In genomic region chr10:80164998-80165344, GRCm38 (mm10) we compare ENCODE assay signal across 8 mouse cellular contexts. TPM values are rescaled to one million over a fixed set of nuclear protein-coding genes. Genes with fewer than 3 reads are reported as not detected.
A peak's percentile ranks its signal among the peaks of the same experiment; 100 is the strongest.
DNase-seq lines count a peak whose midpoint lies in the region; ATAC-seq and TF ChIP-seq lines count a peak whose summit lies in the region.

No protein-coding gene starts in this region.

- H3K27me3 ChIP-seq in E14TG2a.4 (ENCODE audit: insufficient read depth, low read length), result no peaks in the 10 kb centered on the region
- no peaks in the 10 kb centered on the region for H3K27me3 ChIP-seq in forebrain, embryonic 14.5 days (replicated peaks; ENCODE audit: control insufficient read depth, insufficient read depth, low read length)
- H3K27me3 ChIP-seq in neural tube, embryonic 14.5 days (ENCODE audit: control insufficient read depth, insufficient read depth, low read length), result no peaks in the 10 kb centered on the region
- no peaks in the 10 kb centered on the region for H3K27me3 ChIP-seq in testis, adult 2 months (ENCODE audit: control insufficient read depth, insufficient read depth, low read length)

- H3K27ac ChIP-seq in forebrain, embryonic 14.5 days (ENCODE audit: low read depth, low read length), result peak overlapping the region; percentile 44; the same call in 1 of the 2 replicates
- H3K27ac ChIP-seq in neural tube, embryonic 14.5 days (ENCODE audit: low read depth, low read length), result peak overlapping the region; percentile 90
- H3K27ac ChIP-seq in testis, adult 2 months (ENCODE audit: control insufficient read depth, insufficient read depth, low read depth, low read length), result peak overlapping the region; percentile 15; the same call in 1 of the 2 replicates

- TF ChIP-seq POLR2A in testis, adult 2 months (IDR thresholded peaks at IDR 0.05; ENCODE audit: control insufficient read depth, low read depth, low read length), result peak; percentile 49; the same call in 1 of the 2 replicates

- DNase-seq in cerebellum, adult 11 months, result peak; percentile 98
- peak; percentile 96 for DNase-seq in forebrain, embryonic 14.5 days (ENCODE audit: low spot score)
- DNase-seq in heart, postnatal 14 days, result peak; percentile 95 to 98
- DNase-seq in layer of hippocampus, adult 18-20 months (ENCODE audit: low spot score in 2 of 2), result peak; percentile 93 to 98
- peak; percentile 98 for DNase-seq in lung, adult 18-20 months

- intact Hi-C loops in heart, postnatal 14 days (cut with DNase I), result loop anchor here (1.0 kb wide), 1 partner anchor 20 kb away; no protein-coding TSS in a partner anchor

- H3K36me3 ChIP-seq in E14TG2a.4 (ENCODE audit: insufficient read depth, low read length), result peaks cover 14% of the 10 kb centered on the region
- H3K36me3 ChIP-seq in forebrain, embryonic 14.5 days (ENCODE audit: control insufficient read depth, insufficient read depth, low read length), result peaks cover 7% of the 10 kb centered on the region
- peaks cover 4% of the 10 kb centered on the region for H3K36me3 ChIP-seq in neural tube, embryonic 14.5 days (ENCODE audit: control insufficient read depth, insufficient read depth, low read length)
- H3K36me3 ChIP-seq in testis, adult 2 months (ENCODE audit: control insufficient read depth, insufficient read depth, low read length), result peaks cover under 1% of the 10 kb centered on the region

- 0% methylated on average over 17 of the region's 17 CpGs for WGBS in forebrain, embryonic 14.5 days
- WGBS in neural tube, embryonic 14.5 days, result under 1% methylated on average over 17 of the region's 17 CpGs

- H3K9me3 ChIP-seq in E14TG2a.4 (ENCODE audit: low read length), result no peaks in the 10 kb centered on the region
- H3K9me3 ChIP-seq in forebrain, embryonic 14.5 days (replicated peaks; ENCODE audit: control insufficient read depth, low read length), result no peaks in the 10 kb centered on the region
- H3K9me3 ChIP-seq in neural tube, embryonic 14.5 days (ENCODE audit: control insufficient read depth, low read length), result no peaks in the 10 kb centered on the region

- H3K4me3 ChIP-seq in E14TG2a.4 (replicated peaks; ENCODE audit: low read length), result peak overlapping the region; percentile 74
- peak overlapping the region; percentile 36 for H3K4me3 ChIP-seq in forebrain, embryonic 14.5 days (ENCODE audit: low read depth, low read length)
- peak overlapping the region; percentile 38 for H3K4me3 ChIP-seq in neural tube, embryonic 14.5 days (ENCODE audit: low read depth, low read length)
- H3K4me3 ChIP-seq in testis, adult 2 months (ENCODE audit: control insufficient read depth, low read depth, low read length), result peak overlapping the region; percentile 68

- peak; percentile 36 for ATAC-seq in forebrain, embryonic 14.5 days
- peak; percentile 42 for ATAC-seq in neural tube, embryonic 14.5 days (ENCODE audit: low read depth)

- peaks cover 85% of the 10 kb centered on the region for H3K4me1 ChIP-seq in E14TG2a.4 (replicated peaks; ENCODE audit: low read depth, low read length)
- peaks cover 38% of the 10 kb centered on the region for H3K4me1 ChIP-seq in forebrain, embryonic 14.5 days (ENCODE audit: control insufficient read depth, insufficient read depth, low read length)
- peaks cover 47% of the 10 kb centered on the region for H3K4me1 ChIP-seq in neural tube, embryonic 14.5 days (ENCODE audit: control insufficient read depth, insufficient read depth, low read length)
- peaks cover 31% of the 10 kb centered on the region for H3K4me1 ChIP-seq in testis, adult 2 months (ENCODE audit: control insufficient read depth, insufficient read depth, low read length)

- peak overlapping the region; percentile 81 for H3K4me2 ChIP-seq in forebrain, embryonic 14.5 days (ENCODE audit: low read length)
- H3K4me2 ChIP-seq in neural tube, embryonic 14.5 days (ENCODE audit: low read depth, low read length), result peak overlapping the region; percentile 94

- peak overlapping the region; percentile 66 for H3K9ac ChIP-seq in forebrain, embryonic 14.5 days (ENCODE audit: low read length)
- H3K9ac ChIP-seq in neural tube, embryonic 14.5 days (replicated peaks; ENCODE audit: low read depth, low read length), result peak overlapping the region; percentile 74

- TF ChIP-seq CTCF in E14TG2a.4 (conservative IDR thresholded peaks at IDR 0.05; ENCODE audit: low read length), result peak; percentile 96
- TF ChIP-seq CTCF in testis, adult 2 months (IDR thresholded peaks at IDR 0.05; ENCODE audit: control insufficient read depth, insufficient read depth, insufficient replicate concordance, low read depth, low read length), result peak; percentile 94; the same call in 1 of the 2 replicates

RNA-seq across cellular contexts. Expression of gene Cirbp, which starts 0.8 kb away (rescaled TPM):
- polyA plus RNA-seq in forebrain, embryonic 14.5 days (2014; fragmentation: Nextera tagmentation; extraction: Ambion mirVana), result 239 and 266 TPM in 2 replicates
- total RNA-seq in heart, postnatal 14 days (2021), result 10 to 100 TPM; 40.4 to 64.3 TPM
- 10 to 100 TPM; 60.7 to 76.4 TPM for total RNA-seq in layer of hippocampus, adult 18-20 months (2021)
- polyA plus RNA-seq in neural tube, embryonic 14.5 days (2014; fragmentation: Nextera tagmentation; extraction: Ambion mirVana), result 249 and 286 TPM in 2 replicates
- 105 and 127 TPM in 2 replicates for polyA plus RNA-seq in testis, adult 2 months (2012; rRNA removed)

RNA-seq across cellular contexts. Expression of gene 1600002K03Rik, which starts 7.8 kb away (rescaled TPM):
- polyA plus RNA-seq in forebrain, embryonic 14.5 days (2014; fragmentation: Nextera tagmentation; extraction: Ambion mirVana), result 7.2 and 9.0 TPM in 2 replicates
- total RNA-seq in heart, postnatal 14 days (2021), result 1 to 10 TPM; 3.8 to 4.7 TPM
- total RNA-seq in layer of hippocampus, adult 18-20 months (2021), result 1 to 10 TPM; 6.4 to 6.5 TPM
- 6.4 and 7.8 TPM in 2 replicates for polyA plus RNA-seq in neural tube, embryonic 14.5 days (2014; fragmentation: Nextera tagmentation; extraction: Ambion mirVana)
- 7.4 and 7.9 TPM in 2 replicates for polyA plus RNA-seq in testis, adult 2 months (2012; rRNA removed)

RNA-seq across cellular contexts. Expression of gene Efna2, which starts 14.3 kb away (rescaled TPM):
- 14.5 and 20.6 TPM in 2 replicates for polyA plus RNA-seq in forebrain, embryonic 14.5 days (2014; fragmentation: Nextera tagmentation; extraction: Ambion mirVana)
- total RNA-seq in heart, postnatal 14 days (2021), result 1 to 10 TPM; 1.1 to 1.4 TPM
- 10 to 100 TPM in 1 of 2 experiments, 1 to 10 TPM in 1; 8.9 to 10.1 TPM for total RNA-seq in layer of hippocampus, adult 18-20 months (2021)
- polyA plus RNA-seq in neural tube, embryonic 14.5 days (2014; fragmentation: Nextera tagmentation; extraction: Ambion mirVana), result 24.0 and 25.9 TPM in 2 replicates
- 1.1 and 1.4 TPM in 2 replicates for polyA plus RNA-seq in testis, adult 2 months (2012; rRNA removed)

RNA-seq across cellular contexts. Expression of gene Midn, which starts 16.9 kb away (rescaled TPM):
- polyA plus RNA-seq in forebrain, embryonic 14.5 days (2014; fragmentation: Nextera tagmentation; extraction: Ambion mirVana), result 67.0 and 73.6 TPM in 2 replicates
- 100 to 1,000 TPM; 158 to 178 TPM for total RNA-seq in heart, postnatal 14 days (2021)
- total RNA-seq in layer of hippocampus, adult 18-20 months (2021), result 10 to 100 TPM; 59.4 to 68.4 TPM
- polyA plus RNA-seq in neural tube, embryonic 14.5 days (2014; fragmentation: Nextera tagmentation; extraction: Ambion mirVana), result 38.8 and 39.8 TPM in 2 replicates
- polyA plus RNA-seq in testis, adult 2 months (2012; rRNA removed), result 70.1 and 79.2 TPM in 2 replicates

RNA-seq across cellular contexts. Expression of gene Cbarp, which starts 24.3 kb away (rescaled TPM):
- polyA plus RNA-seq in forebrain, embryonic 14.5 days (2014; fragmentation: Nextera tagmentation; extraction: Ambion mirVana), result 41.0 and 42.4 TPM in 2 replicates
- total RNA-seq in heart, postnatal 14 days (2021), result 1 to 10 TPM; 3.0 to 3.3 TPM
- total RNA-seq in layer of hippocampus, adult 18-20 months (2021), result 100 to 1,000 TPM; 362 to 363 TPM
- polyA plus RNA-seq in neural tube, embryonic 14.5 days (2014; fragmentation: Nextera tagmentation; extraction: Ambion mirVana), result 82.2 and 101 TPM in 2 replicates
- 3.8 and 5.1 TPM in 2 replicates for polyA plus RNA-seq in testis, adult 2 months (2012; rRNA removed)

Comparison
In these comparisons a context has a peak if more than half of its experiments do, and no peak if none do; other contexts are left out.
1. Peak in every context shown above with its lines: DNase-seq, ATAC-seq, H3K4me3 ChIP-seq and H3K27ac ChIP-seq.
2. H3K27ac ChIP-seq: peak in every context shown above with its lines; median percentile 90 in neural tube, embryonic 14.5 days; 44 in forebrain, embryonic 14.5 days; 15 in testis, adult 2 months.